Mouse (Mus musculus): ENCODE measurements around the gene Trip4.

Gene Trip4

DNA sequence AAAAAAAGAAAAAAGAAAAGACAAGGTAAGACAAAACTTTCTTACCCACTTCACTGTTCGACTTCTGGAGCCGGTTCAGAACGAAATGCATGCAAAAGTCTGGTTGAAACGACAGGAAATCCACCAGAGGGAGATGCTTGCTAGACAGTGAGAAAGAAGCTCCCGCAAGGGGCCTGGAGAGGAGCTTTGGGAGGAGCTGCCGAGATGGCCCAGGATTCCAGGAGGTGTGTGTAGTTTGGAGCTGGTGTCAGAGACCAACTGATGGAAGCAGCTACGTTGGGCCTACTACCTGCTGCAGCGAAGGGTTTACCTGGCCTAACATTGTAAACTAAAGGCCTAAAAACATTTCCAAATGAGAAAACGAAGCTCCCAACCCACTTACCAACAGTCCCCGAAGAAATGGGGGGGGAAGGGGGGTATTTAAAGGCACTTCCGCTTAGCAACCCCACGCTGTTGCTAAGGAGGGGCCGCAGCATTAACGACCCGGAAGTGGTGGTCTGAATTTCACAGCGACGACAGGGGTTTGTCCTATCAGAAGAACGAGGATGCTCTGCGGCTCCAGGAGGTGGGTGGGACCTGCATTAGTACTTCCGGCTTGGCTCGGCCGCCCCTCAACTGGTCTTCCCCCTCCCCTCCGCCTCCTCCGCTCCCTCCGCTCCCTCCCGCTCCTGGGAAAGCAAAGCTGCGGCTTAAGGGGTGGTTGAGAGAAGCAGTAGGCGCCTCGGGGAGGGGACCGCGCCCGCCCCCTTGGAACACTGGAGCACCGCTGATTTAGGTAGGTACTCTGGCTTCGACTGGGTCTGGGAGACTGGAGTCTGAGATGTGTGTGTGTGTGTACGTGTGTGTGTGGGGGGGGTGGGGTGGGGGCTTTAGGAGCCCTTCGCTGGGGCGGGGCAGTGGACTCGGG lies at the start of gene Trip4, which contains the start of gene Csnk1g1:
Gene Trip4, minus strand, starts transcription at position 401 of the 907 bp plus-strand sequence.
Gene Csnk1g1, plus strand, starts transcription at position 531 of the 907 bp plus-strand sequence.
- DNase-seq (ENCODE audit: low spot score) = peak; percentile 95

DNA sequence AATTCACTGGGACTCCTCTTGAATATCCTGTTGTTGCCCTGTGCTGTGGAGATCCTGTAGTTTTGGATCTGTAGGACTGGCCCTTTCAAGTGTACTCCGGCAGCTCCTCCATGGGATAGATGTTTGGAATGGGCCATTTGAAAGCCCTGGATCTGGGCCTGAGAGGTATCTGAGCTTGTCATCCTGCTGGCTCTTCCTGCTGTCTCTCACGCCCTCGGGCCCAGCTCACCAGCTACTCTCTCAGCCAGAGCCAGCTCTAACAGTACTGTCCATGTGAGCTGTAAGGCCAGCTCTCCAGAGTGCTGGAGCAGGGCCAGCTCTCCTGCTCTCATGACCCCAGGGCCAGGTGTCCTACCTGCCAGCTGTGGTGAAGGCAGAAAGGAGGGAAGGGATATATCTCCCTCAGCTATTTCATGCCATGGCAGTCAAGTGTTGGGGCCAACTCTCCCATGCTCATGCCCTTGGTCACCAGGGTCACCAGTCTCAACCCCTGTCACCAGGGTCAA lies 42.5 kb upstream of the Trip4 start:
- DNase-seq (ENCODE audit: low spot score) = no peak

DNA sequence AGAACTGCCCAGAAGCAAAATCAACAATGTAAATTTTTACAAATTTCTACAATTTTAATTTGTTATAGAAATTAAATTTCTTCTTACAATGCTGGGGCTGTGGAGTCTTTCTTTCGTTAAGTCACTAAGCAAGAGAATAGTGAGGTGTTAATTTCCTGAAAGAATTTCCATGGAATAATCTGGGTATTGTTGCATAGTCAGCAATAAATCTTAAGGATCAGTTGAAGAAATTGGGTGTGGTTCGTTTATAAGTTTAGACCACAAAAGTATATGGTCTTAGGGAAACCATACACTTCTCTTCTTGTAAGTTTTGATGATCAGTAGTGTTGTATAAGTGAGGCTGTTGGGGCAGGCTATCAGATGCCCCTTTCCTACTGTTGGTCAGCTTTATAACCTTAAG lies 29.0 kb upstream of the Trip4 start:
- DNase-seq (ENCODE audit: low spot score) = no peak

DNA sequence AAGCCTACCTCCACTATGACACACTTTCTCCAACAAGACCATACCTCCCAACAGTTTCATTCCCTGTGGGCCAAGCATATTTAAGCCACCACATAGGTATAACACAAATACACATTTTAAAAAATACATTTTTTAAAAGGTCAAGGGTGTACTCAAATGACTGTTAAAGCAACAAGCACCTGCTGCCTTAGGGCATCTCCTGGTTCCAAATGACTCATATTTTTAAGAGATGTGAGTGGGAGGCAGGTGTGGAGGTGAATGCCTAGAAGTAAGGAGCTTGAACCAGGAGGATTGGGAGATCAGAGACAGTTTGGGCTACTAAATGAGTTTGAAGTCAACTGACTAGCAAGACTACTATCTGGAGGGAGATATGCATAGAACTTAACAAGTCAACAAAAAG lies 21.2 kb upstream of the Trip4 start:
- DNase-seq (ENCODE audit: low spot score) = no peak

DNA sequence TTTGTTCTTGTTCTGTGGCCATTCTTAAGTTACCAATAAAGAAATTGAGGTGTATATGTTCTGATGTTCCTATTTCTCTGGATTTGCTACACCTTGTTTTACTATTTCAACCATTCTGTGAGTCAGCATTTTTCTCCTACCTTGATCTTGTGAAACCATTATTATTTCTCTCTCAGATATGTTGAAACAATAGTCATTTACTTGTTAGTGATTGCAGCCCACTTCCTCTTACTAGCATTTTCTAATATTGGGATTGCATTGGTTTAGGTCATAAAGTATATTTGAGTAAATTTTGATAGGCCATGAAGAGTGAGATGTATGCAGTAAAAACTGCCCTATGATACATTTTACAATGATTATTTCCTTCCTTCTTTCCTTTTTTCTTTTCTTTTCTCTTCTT lies 19.9 kb upstream of the Trip4 start:
- DNase-seq (ENCODE audit: low spot score) = no peak

DNA sequence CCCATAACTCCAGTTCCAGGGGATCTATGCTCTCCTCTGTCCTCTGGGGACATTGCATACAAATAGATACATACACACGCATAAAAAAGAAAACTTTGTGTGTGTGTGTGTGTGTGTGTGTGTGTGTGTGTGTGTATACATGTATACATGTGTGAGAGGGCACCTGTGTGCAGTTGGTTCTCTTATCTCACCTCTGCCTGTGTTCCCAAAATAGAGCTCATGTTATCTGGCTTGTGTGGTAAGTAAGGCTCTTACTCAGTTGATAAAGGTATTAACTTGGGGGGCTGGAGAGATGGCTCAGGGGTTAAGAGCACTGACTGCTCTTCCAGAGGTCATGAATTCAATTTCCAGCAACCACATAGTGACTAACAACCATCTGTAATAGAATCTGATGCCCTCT lies 8.4 kb upstream of the Trip4 start:
- no peak for DNase-seq (ENCODE audit: low spot score)

DNA sequence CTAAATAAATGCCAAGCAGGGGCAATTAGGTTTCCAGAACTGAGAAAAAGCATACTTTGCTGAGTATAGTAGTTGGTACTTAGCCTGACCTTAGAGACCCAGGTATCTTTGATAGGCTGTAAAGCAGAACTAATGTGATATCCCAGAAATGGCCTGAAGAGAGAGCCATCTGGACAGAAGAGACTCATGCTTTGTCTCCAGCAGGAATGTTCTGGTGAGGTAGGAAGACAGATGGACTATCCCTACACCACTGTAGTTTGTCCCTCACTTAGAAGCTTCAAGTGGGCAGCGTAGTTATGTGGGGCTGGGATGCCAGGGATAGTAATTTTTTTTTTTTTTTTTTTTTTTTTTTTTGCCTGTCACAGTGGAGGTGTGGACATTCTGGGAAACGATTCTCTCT lies 5.4 kb upstream of the Trip4 start:
- DNase-seq (ENCODE audit: low spot score) = no peak

DNA sequence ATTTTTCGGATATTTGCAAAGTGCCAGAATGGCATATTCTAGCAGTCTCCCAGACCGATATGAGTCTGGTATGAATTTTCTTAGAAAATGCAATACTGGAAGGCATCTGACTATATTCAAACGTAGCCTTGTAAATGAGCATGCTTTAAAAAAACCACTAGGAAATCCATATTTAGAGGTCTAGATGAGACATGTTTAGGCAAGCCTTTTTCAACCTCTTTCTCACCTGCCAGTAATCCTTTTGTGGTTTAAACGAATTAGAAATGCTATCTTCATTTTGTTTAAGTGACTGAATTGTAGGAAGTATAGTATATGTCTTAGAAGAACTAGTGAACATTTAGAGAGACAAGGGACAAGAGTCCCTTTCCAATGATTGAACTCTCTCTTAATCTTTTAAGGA lies 1.2 kb upstream of the Trip4 start:
- DNase-seq (ENCODE audit: low spot score) = no peak

DNA sequence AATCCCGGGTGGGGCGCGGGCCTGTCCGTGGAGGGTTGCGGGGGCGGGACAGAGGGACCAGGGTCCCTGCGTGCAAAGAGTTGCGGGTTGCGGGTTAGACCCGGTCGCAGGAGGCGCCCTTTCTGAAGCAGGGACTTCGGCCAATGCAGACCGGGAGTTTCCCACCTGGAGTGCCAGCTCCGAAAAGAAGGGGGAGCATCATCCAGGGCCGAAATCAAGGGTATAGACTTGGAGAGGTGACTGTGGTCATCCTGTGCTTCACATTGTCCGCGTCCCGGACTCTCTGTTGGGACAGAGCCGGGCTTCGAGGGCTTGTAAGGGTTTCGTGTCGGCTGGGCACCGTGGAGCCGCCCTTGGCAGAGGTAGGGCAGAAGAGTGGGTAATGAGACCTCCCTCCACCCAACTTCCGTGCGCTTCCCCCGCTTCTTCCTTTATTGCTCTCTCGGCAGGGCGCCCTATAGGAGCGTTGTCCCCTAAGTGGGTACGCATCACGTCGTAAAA lies 757 bp upstream of the Trip4 start:
- DNase-seq (ENCODE audit: low spot score) = peak; percentile 58

DNA sequence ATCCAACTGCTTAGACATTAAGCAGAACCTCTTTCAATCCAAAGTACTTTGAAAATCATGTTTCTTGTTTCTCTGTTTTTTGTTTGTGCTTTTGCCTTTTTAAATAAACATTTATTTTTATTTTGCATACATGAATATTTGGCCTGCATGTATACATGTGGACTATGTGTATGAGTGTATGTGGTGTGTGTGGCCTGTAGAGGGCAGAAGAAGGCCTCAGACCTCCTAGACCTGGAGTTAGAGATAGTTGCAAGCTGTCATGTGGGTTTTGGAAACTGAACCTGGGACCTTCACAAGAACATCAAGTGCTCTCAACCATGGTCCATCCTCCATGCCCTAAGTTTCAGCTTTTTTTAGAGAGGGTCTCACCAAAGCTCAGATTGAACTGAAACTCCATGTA lies 5.2 kb downstream of the Trip4 start:
- DNase-seq (ENCODE audit: low spot score) = no peak

DNA sequence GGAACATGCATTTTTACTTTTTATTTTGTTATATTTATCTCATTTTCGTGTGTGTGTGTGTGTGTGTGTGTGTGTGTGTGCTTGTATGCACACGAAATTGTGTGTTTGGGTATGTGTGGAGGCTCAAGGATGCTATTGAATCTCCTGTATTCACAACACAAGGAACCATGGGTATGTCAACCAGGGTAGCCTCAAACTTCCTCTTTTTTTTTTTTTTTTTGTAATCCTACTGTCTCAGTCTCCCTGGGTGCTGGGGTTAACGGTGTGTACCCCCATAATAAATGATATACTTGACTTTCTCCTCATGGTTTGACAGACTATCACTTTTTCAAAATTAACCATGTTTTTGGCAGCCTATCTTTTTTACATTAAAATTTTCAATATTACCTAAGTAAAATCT lies 5.7 kb downstream of the Trip4 start:
- no peak for DNase-seq (ENCODE audit: low spot score)

DNA sequence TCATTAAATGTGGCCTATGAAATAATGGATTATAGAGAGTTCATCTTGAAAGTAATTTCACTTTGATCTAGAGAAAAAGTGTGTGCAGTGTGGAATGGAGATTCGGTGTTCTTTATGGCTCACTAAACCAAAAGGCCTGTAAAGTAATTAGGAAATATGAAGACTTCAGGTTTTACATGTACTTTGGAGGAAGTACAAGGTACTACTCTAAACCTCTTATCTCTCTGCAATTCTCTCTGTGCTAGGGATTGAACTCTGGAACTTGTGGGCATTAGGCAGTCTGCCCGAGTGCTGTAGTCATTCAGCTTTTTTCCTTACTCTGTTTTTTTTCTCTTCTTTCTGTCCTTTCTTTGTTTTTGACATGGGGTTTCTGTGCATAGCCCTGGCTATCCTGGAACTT lies 11.6 kb downstream of the Trip4 start:
- no peak for DNase-seq (ENCODE audit: low spot score)

DNA sequence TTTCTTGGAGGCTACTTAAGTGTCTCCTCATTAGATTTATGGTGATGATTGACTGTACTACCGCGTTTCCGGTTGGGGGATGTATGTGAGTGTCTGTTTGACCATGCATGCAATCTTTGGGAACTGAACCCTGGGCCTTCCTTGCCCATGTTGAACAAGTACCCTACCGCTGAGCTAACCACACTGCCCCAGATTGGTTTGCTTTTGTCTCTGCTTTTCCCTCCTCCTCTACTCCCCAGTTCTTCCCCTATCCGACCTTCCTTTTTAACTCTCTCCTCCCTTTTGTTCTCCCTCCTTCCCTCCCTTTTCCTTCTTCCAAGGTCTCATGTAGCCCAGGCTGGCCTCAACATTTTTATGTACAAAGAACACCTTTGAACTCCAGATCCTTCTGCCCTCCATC lies 17.5 kb downstream of the Trip4 start:
- no peak for DNase-seq (ENCODE audit: low spot score)

DNA sequence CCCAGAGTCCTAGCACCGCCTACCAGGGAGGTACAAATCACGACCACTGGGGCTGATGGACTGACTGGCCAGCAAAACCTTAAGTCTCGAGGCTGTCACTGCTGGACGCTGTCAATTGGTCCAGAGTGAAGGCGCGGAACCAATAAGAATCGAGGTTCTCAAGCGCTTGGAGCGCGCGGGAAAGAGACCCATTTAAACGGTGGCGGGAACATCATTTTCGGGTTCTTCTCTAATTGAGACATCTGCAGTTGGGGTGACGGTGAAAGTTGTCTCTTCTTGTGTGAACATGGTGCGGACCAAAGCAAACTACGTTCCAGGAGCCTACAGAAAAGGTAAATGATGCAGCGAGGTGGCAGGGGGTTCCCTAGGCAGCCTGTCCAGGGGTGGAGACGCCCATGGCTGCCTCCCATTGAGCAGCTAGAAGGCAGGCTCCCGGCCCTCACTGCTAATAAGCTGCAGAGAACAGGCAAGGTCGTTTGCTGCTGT lies 18.4 kb downstream of the Trip4 start, which contains the start of gene Pclaf:
Gene Pclaf, plus strand, starts transcription at position 95 of the 486 bp plus-strand sequence.
- peak; percentile 62 for DNase-seq (ENCODE audit: low spot score)

DNA sequence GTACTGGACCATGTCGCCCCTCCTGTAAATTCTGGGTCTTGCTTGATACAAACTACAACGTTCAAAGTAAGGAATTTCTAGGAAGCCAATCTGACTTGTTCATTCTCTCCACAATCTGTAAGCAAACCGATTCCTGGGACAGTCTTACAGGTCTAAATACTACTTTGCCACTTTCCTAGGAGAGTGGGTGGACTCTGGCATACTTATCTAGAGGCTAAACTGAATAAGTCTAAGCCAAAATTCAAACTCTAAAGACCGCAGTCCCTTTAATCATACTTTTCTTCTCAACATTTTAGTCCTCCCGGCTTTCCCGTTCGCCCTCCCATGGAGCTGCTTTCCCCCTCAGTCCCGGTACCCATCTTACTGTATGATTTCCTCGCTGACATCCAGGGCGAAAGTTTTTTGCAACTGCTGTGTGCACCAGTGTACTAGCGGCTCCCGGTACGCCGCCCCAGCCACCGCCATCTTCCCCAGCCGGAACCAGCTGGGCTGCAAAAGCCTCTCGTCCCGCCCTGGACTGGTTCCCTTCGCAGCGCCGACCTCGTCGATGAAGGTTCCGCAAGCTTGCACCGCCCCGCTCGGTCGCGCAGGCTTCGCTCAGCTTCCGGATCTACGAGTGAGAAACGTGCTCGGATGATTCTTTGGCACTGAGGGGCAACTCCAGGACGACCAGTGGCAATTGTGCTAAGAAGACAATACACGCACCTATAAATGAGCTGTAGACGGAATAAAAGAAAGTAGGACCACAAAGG lies 23.9 kb downstream of the Trip4 start:
- peak; percentile 92 for DNase-seq (ENCODE audit: low spot score)

DNA sequence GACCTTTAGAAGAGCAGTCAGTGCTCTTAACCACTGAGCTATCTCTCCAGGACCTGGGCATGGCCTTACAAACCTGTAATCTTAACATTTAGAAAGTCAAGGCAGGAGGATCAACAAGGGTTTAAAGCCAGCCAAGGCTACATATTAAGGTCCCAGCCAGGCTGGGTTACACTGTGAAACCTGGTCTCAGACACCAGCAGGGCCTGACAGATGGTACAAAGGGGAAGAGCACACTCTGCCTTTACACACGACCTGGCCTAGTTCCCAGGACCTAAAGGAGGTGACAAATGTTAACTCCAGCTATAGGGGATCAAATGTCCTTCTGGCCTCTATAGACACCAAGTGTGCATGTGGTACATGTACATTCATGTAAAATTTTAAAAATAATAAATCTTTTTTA lies 48.9 kb downstream of the Trip4 start:
- DNase-seq (ENCODE audit: low spot score) = no peak

DNA sequence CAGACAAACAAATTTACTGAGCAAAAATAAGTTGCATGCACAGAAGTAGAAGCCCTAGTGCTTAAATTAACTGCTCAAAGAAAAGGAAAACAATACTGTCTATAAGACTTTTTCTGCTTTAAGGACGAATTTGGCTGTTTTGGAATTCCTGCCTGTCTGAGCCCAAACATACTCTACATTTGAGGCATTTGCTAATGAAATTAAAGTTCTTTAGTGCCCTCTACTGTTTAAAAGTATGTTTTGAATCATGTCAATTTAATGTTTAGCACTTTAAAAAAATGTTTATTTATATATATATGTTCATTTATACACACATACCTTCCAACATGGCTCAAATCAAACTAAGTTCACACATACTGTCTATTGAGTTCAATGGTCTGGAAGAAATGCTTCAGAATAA lies 58.4 kb downstream of the Trip4 start:
- no peak for DNase-seq (ENCODE audit: low spot score)

DNA sequence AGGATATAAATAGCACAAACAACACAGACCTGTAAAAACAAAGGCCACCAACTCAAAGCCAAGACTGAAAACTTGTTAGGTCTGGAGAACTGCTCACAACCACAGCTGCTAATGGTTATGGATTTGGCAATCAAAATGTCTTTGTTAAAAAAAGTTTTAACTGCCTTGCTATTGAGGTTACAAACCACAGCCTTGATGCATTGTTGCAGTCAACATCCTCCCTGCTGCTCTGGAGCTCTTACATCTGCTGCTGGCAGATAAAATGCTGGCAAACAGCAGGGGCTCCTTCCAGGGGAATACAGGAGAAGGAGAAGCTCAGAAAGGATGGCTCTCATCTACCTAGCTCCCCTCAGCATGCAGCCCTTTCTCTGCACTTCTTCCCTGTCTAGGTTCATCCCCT lies 60.4 kb downstream of the Trip4 start:
- DNase-seq (ENCODE audit: low spot score) = peak; percentile 35

DNA sequence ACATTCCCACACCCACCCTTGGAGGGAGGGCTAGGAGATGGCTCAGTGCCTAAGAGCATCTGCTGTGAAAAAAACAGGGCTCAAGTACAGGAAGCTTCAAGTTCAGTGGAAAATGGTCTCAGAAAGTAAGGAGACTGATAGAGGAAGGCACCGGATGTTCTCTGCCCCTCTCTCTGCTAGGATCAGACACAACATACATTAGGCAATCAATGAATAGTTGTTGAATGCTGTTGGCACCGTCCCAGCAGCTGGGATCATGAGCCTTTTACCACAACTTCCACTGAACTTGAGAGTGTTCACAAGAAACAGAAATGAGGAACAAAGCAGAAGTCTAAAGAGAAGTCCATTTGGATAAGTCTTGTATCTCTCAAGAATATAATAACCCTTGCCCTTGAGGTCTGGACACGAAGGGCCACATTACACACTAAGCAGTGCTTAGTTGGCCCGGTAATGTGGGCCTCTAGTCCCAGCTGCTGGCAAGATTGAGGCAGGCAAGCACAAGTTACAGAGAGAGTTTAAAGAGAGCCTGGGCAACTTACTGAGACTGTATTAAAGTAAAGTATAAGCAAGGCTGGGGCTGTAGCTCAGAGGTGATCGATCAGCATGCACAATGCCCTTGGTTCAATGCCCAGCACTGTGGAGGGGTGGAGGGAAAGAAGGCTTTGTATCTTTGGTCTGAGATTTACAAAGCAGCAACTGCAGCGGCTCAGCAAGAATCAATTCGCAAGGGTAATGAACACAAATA lies 64.0 kb downstream of the Trip4 start:
- no peak for DNase-seq (ENCODE audit: low spot score)

DNA sequence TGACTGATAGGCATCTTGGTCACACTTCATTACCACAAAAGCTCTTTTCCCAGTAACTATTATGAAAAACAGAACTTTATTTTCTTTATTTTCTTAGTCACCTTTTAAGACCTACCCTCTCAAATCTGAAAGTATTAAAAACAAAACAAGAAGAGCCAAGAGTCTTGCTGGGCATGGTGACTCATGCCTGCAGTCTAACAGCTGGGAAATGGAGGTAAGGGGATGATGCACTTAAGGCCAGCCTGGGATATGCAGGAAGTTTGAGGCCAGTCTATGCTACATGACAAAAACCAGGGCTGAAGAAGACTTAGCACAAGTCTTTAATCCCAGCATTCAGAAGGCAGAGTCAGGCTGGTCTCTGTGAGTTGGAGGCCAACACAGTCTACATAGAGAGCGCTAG lies 68.8 kb downstream of the Trip4 start:
- DNase-seq (ENCODE audit: low spot score) = no peak

DNA sequence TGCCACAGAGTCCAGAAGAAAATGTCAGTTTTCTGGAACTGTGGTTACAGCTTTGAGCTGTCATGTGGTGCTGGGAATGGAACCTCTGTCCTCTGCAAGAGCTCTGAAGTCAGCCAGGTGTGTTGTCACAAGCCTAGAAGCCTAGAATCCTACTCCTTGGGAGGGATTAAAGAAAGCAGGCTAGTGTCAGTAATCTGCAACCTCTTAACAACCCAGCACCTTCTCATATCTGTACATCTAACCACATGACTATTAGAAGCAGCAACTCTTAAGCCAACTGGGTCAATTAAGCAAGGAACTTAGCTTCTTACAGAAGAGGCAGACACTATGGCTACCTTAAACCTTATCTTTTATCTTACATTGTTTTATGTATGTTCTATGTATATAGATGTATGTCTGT lies 71.7 kb downstream of the Trip4 start:
- DNase-seq (ENCODE audit: low spot score) = no peak

Data from urinary bladder, postnatal 14 days (tissue).